Mouse (Mus musculus) limb, embryonic 14.5 days (tissue): ENCODE results near the gene Ahnak. TPM values are rescaled to one million over a fixed set of nuclear protein-coding genes. Genes with fewer than 3 reads are reported as not detected.

Experiments
- ATAC-seq: fragments of 200-750 bp; cut with Nextera tagmentation; 2 replicates; pipeline ENCODE4 v1.8.0; 2017; ENCODE audit warnings: low read depth, moderate number of reproducible peaks, moderate TSS enrichment; ENCODE audit not compliant: low FRiP score
- DNase-seq: peaks from one replicate; pipeline ENCODE4 v3.0.0-alpha.2; 2015; ENCODE audit warnings: low spot score
- H3K27ac ChIP-seq: fragments of 300-500 bp; sonication (generic); replicated peaks from 2 replicates; pipeline ENCODE4 v1.5.1; 2014; ENCODE audit warnings: low read depth, mild to moderate bottlenecking, low read length, moderate library complexity, mixed read lengths
- H3K27me3 ChIP-seq: fragments of 300-500 bp; sonication (generic); 2 replicates; pipeline ENCODE4 v1.6.1; 2014; ENCODE audit warnings: low read length, mixed read lengths; ENCODE audit not compliant: control insufficient read depth, insufficient read depth
- H3K36me3 ChIP-seq: fragments of 300-500 bp; sonication (generic); 2 replicates; pipeline ENCODE4 v1.6.1; 2014; ENCODE audit warnings: mild to moderate bottlenecking, low read length, moderate library complexity, mixed read lengths; ENCODE audit not compliant: control insufficient read depth, insufficient read depth
- H3K4me1 ChIP-seq: fragments of 300-500 bp; sonication (generic); 2 replicates; pipeline ENCODE4 v1.6.1; 2014; ENCODE audit warnings: antibody characterized with exemption, low read length, mixed read lengths; ENCODE audit not compliant: control insufficient read depth, insufficient read depth
- H3K4me2 ChIP-seq: fragments of 300-500 bp; sonication (generic); replicated peaks from 2 replicates; pipeline ENCODE4 v1.6.1; 2014; ENCODE audit warnings: low read depth, mild to moderate bottlenecking, low read length, moderate library complexity; ENCODE audit not compliant: severe bottlenecking
- H3K4me3 ChIP-seq: fragments of 300-500 bp; sonication (generic); replicated peaks from 2 replicates; pipeline ENCODE4 v1.5.1; 2014; ENCODE audit warnings: low read length
- H3K9ac ChIP-seq: fragments of 300-500 bp; sonication (generic); 2 replicates; pipeline ENCODE4 v1.6.1; 2014; ENCODE audit warnings: mild to moderate bottlenecking, low read depth, low read length, moderate library complexity; ENCODE audit not compliant: severe bottlenecking
- H3K9me3 ChIP-seq: fragments of 300-500 bp; sonication (generic); 2 replicates; pipeline ENCODE4 v1.6.1; 2016; ENCODE audit warnings: low read length; ENCODE audit not compliant: control insufficient read depth
- POLR2A ChIP-seq: fragments of 200-500 bp; IDR thresholded peaks from 2 replicates; pipeline ENCODE4 v1.8.0; 2012; ENCODE audit warnings: inconsistent platforms, mild to moderate bottlenecking, moderate library complexity, borderline replicate concordance; ENCODE audit not compliant: insufficient read depth, insufficient read length; ENCODE audit errors: extremely low read depth
- WGBS: fragments of 180-500 bp; shearing (Covaris S2); extraction: QIAGEN DNeasy Blood & Tissue Kit; methylation state at CpG from one replicate; pipeline ENCODE4 v1.1.7; 2014; 5-methylcytosine and 5-hydroxymethylcytosine counted together
- polyA plus RNA-seq, 2 experiments: library from polyadenylated mRNA; depleted of rRNA in 1 of 2; stranded (reverse) in 1 of 2; unstranded in 1 of 2; fragments of >200 nt; fragmentation: Nextera tagmentation in 1 of 2; extraction: Ambion mirVana in 1 of 2; gene quantifications; 2 replicates each; pipeline versions ENCODE4 v1.2.1 to v1.2.3; 2012 to 2014

Gene Ahnak
- polyA plus RNA-seq, 2 experiments: 31.4 to 61.6 TPM

GRCm38 (mm10) chr19:8987816-8988215 lies 1.3 kb upstream of the Ahnak start:
- no peak overlapping the region for H3K4me3 ChIP-seq
- no peaks in the 10 kb centered on the region for H3K9me3 ChIP-seq
- peak overlapping the region; percentile 8; the same call in 1 of the 2 replicates for H3K9ac ChIP-seq
- no peak for ATAC-seq
- H3K27ac ChIP-seq: peak overlapping the region; percentile 97; the same call in 1 of the 2 replicates
- 31% methylated on average over 2 of the region's 2 CpGs for WGBS
- no peaks in the 10 kb centered on the region for H3K27me3 ChIP-seq
- 0 out of 2 replicates have a peak overlapping the region, but pooled peaks have one; percentile 16 for H3K4me2 ChIP-seq
- H3K36me3 ChIP-seq: no peaks in the 10 kb centered on the region
- H3K4me1 ChIP-seq: peaks cover 56% of the 10 kb centered on the region
- TF ChIP-seq POLR2A: no peak
- no peak for DNase-seq

- Histone ChIP-seq H3K27ac (peak overlapping the region; percentile 97), H3K4me2 (peak overlapping the region; percentile 56), H3K4me1 (peaks cover 56% of the 10 kb centered on the region), H3K36me3 (no peaks in the 10 kb centered on the region), H3K27me3 (no peaks in the 10 kb centered on the region), H3K4me3 (peak overlapping the region; percentile 64), H3K9ac (peak overlapping the region; percentile 90), H3K9me3 (no peaks in the 10 kb centered on the region)
- TF ChIP-seq POLR2A: no peak
- DNase-seq: no peak
- 5% methylated on average over 15 of the region's 15 CpGs for WGBS
- no peak for ATAC-seq
These were observed 578 bp upstream of the Ahnak start for GRCm38 (mm10) chr19:8988346-8989065.

- peak overlapping the region; percentile 90 for H3K9ac ChIP-seq
- DNase-seq (peak; percentile 97), ATAC-seq (peak; percentile 89)
- no peaks in the 10 kb centered on the region for H3K9me3 ChIP-seq
- peak overlapping the region; percentile 64 for H3K4me3 ChIP-seq
- H3K36me3 ChIP-seq: no peaks in the 10 kb centered on the region
- H3K4me1 ChIP-seq: peaks cover 49% of the 10 kb centered on the region
- peak overlapping the region; percentile 56 for H3K4me2 ChIP-seq
- WGBS: under 1% methylated on average over 46 of the region's 53 CpGs
- no peaks in the 10 kb centered on the region for H3K27me3 ChIP-seq
- peak overlapping the region; percentile 97 for H3K27ac ChIP-seq
- TF ChIP-seq POLR2A: 0 out of 2 replicates have a peak, but pooled peaks have one; percentile 28
These were observed 715 bp downstream of the Ahnak start for GRCm38 (mm10) chr19:8989567-8990431.

- WGBS: 7% methylated on average over 15 of the region's 15 CpGs
These were observed 1.5 kb downstream of the Ahnak start for GRCm38 (mm10) chr19:8990432-8991102.

More at GRCm38 (mm10) chr19:8990432-8991102, 1.5 kb downstream of the Ahnak start:
- no peaks in the 10 kb centered on the region for H3K27me3 ChIP-seq
- no peaks in the 10 kb centered on the region for H3K36me3 ChIP-seq
- H3K9ac ChIP-seq: peak overlapping the region; percentile 90
- peak overlapping the region; percentile 64 for H3K4me3 ChIP-seq
- no peak for TF ChIP-seq POLR2A
- peak overlapping the region; percentile 97 for H3K27ac ChIP-seq
- H3K4me2 ChIP-seq: peak overlapping the region; percentile 56
- H3K4me1 ChIP-seq: peaks cover 48% of the 10 kb centered on the region
- ATAC-seq (peak; percentile 72), DNase-seq (no peak)
- H3K9me3 ChIP-seq: no peaks in the 10 kb centered on the region
